Mouse (Mus musculus) intestine, postnatal 0 days (tissue): ENCODE measurements around the gene Calhm2. TPM values are rescaled to one million over a fixed set of nuclear protein-coding genes. Genes with fewer than 3 reads are reported as not detected.

ENCODE experiments used
- ATAC-seq: fragments of 200-750 bp; cut with Nextera tagmentation; 2 replicates; pipeline ENCODE4 v1.8.0; 2017; ENCODE audit warnings: mild to moderate bottlenecking, moderate TSS enrichment, moderate library complexity
- H3K27ac ChIP-seq: fragments of 300-500 bp; sonication (generic); 2 replicates; pipeline ENCODE4 v1.5.1; 2014; ENCODE audit warnings: mild to moderate bottlenecking, low read depth, low read length, moderate library complexity
- H3K27me3 ChIP-seq: fragments of 300-500 bp; sonication (generic); replicated peaks from 2 replicates; pipeline ENCODE4 v1.6.1; 2014; ENCODE audit warnings: low read length, mixed read lengths; ENCODE audit not compliant: control insufficient read depth, insufficient read depth
- H3K36me3 ChIP-seq: fragments of 300-500 bp; sonication (generic); 2 replicates; pipeline ENCODE4 v1.6.1; 2014; ENCODE audit warnings: mild to moderate bottlenecking, moderate library complexity; ENCODE audit not compliant: control insufficient read depth, insufficient read depth
- H3K4me1 ChIP-seq: fragments of 300-500 bp; sonication (generic); replicated peaks from 2 replicates; pipeline ENCODE4 v1.6.1; 2014; ENCODE audit warnings: antibody characterized with exemption, low read length, mixed read lengths; ENCODE audit not compliant: control insufficient read depth, insufficient read depth
- H3K4me2 ChIP-seq: fragments of 300-500 bp; sonication (generic); replicated peaks from 2 replicates; pipeline ENCODE4 v1.6.1; 2014; ENCODE audit warnings: low read depth, mild to moderate bottlenecking, moderate library complexity
- H3K4me3 ChIP-seq: fragments of 300-500 bp; sonication (generic); 2 replicates; pipeline ENCODE4 v1.5.1; 2014; ENCODE audit warnings: low read depth, low read length
- H3K9ac ChIP-seq: fragments of 300-500 bp; sonication (generic); 2 replicates; pipeline ENCODE4 v1.6.1; 2014; ENCODE audit warnings: mild to moderate bottlenecking, low read depth, low read length
- H3K9me3 ChIP-seq: fragments of 300-500 bp; sonication (generic); 2 replicates; pipeline ENCODE4 v1.6.1; 2016; ENCODE audit warnings: mixed run types; ENCODE audit not compliant: control insufficient read depth
- CTCF ChIP-seq: sonication (generic); IDR thresholded peaks from 2 replicates; pipeline ENCODE4 v1.5.1; 2016; ENCODE audit warnings: low read depth, mild to moderate bottlenecking, control low read depth, antibody characterized with exemption, moderate library complexity
- WGBS: fragments of 180-500 bp; shearing (Covaris S2); extraction: QIAGEN DNeasy Blood & Tissue Kit; methylation state at CpG from one replicate; pipeline ENCODE4 v1.1.7; 2014; 5-methylcytosine and 5-hydroxymethylcytosine counted together
- polyA plus RNA-seq: library from polyadenylated mRNA; unstranded; fragments of >200 nt; fragmentation: Nextera tagmentation; extraction: Ambion mirVana; gene quantifications from 2 replicates; pipeline ENCODE4 v1.2.1, GENCODE M21; 2015

Gene Calhm2
- polyA plus RNA-seq, 1 experiment from 2014 or later: 2.6 TPM

DNA sequence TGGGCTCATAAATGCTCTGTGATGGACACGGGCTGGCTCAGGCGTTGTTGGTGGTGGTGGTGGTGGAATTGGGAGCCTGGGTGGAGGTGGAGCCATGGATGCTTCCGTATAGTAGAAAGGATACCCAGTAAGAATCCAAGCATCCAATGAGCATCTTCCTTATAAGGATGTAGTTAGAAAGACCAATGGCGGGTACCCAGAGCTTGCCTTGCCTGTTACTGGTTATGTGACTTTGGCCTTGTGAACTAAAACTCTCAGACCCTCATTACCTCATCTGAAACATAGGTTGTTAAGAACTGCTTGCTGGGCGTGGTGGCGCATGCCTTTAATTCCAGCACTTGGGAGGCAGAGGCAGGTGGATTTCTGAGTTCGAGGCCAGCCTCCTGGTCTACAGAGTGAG lies 15.7 kb upstream of the Calhm2 start:
- 89% methylated on average over 7 of the region's 7 CpGs for WGBS
- H3K4me2 ChIP-seq: no peak overlapping the region
- 0 out of 2 replicates have a peak, but pooled peaks cover 8% of the 10 kb centered on the region for H3K27me3 ChIP-seq

DNA sequence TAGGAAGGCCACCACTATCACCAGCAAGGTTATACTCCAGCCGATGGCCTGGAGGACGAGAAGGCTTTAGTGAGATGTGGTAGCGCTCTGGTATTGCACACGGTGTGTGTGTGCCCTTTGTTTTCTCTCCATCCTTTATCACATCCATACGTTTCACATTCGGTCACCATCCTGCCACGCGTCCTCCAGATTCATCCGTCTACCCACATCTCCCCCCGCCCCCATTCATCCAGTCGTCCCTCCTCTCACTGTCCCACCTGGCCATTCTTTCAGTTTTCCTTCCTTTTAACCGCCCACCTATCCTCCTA lies 13.9 kb upstream of the Calhm2 start:
- 62% methylated on average over 12 of the region's 12 CpGs for WGBS
- Histone ChIP-seq H3K9me3 (no peaks in the 10 kb centered on the region), H3K9ac (no peak overlapping the region), H3K4me1 (no peaks in the 10 kb centered on the region), H3K27me3 (0 out of 2 replicates have a peak, but pooled peaks cover 8% of the 10 kb centered on the region), H3K36me3 (no peaks in the 10 kb centered on the region; the same call in 1 of the 2 replicates), H3K4me3 (peak overlapping the region; percentile 12; the same call in 1 of the 2 replicates), H3K4me2 (peak overlapping the region; percentile 55), H3K27ac (no peak overlapping the region)
- ATAC-seq: no peak
- TF ChIP-seq CTCF: no peak

More for the DNA sequence above, 15.7 kb upstream of the Calhm2 start:
- no peaks in the 10 kb centered on the region; the same call in 1 of the 2 replicates for H3K36me3 ChIP-seq
- H3K4me1 ChIP-seq: no peaks in the 10 kb centered on the region
- ATAC-seq: no peak
- no peaks in the 10 kb centered on the region for H3K9me3 ChIP-seq
- TF ChIP-seq CTCF: no peak
- H3K4me3 ChIP-seq: no peak overlapping the region
- H3K27ac ChIP-seq: no peak overlapping the region
- no peak overlapping the region for H3K9ac ChIP-seq

- Histone ChIP-seq H3K27ac (no peak overlapping the region), H3K4me1 (no peaks in the 10 kb centered on the region), H3K4me2 (peak overlapping the region; percentile 55), H3K9me3 (no peaks in the 10 kb centered on the region), H3K9ac (no peak overlapping the region), H3K4me3 (peak overlapping the region; percentile 12; the same call in 1 of the 2 replicates), H3K36me3 (no peaks in the 10 kb centered on the region; the same call in 1 of the 2 replicates), H3K27me3 (0 out of 2 replicates have a peak, but pooled peaks cover 8% of the 10 kb centered on the region)
- 21% methylated on average over 32 of the region's 32 CpGs for WGBS
- TF ChIP-seq CTCF: no peak
- no peak for ATAC-seq
These were observed 13.4 kb upstream of the Calhm2 start for GRCm38 (mm10) chr19:47151332-47152061.

- Histone ChIP-seq H3K27me3 (0 out of 2 replicates have a peak, but pooled peaks cover 8% of the 10 kb centered on the region), H3K4me2 (no peak overlapping the region), H3K27ac (no peak overlapping the region), H3K4me3 (no peak overlapping the region), H3K36me3 (no peaks in the 10 kb centered on the region; the same call in 1 of the 2 replicates), H3K9ac (no peak overlapping the region), H3K9me3 (no peaks in the 10 kb centered on the region), H3K4me1 (no peaks in the 10 kb centered on the region)
- ATAC-seq: no peak
- TF ChIP-seq CTCF: no peak
- 34% methylated on average over 4 of the region's 4 CpGs for WGBS
These were observed 11.8 kb upstream of the Calhm2 start for GRCm38 (mm10) chr19:47149854-47150253.

GRCm38 (mm10) chr19:47148267-47148847 lies 10.3 kb upstream of the Calhm2 start:
- Histone ChIP-seq H3K9me3 (no peaks in the 10 kb centered on the region), H3K4me2 (no peak overlapping the region), H3K27ac (no peak overlapping the region), H3K36me3 (no peaks in the 10 kb centered on the region), H3K9ac (no peak overlapping the region), H3K4me1 (no peaks in the 10 kb centered on the region), H3K27me3 (0 out of 2 replicates have a peak, but pooled peaks cover 8% of the 10 kb centered on the region), H3K4me3 (no peak overlapping the region)
- WGBS: 75% methylated on average over 5 of the region's 5 CpGs
- ATAC-seq: no peak
- TF ChIP-seq CTCF: no peak

DNA sequence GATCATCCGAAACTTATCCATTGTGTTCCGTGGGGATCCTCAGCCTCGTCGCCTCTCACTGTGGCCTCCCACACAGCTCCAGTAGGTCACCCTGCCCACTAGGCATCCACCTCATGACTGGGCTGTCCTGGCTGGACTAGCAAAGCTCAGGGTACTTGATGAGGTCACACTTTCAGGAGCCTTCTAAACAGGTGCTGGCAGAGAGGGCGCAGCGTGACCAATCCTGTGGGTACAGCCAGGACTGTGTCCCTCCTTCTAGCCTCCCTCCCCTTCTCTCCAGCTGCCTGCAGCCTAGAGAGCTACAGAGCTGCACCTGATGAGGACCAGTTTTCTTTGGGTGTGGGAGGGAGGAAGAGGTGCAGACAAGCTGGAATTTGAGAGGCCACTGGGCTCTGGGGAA lies 6.1 kb upstream of the Calhm2 start, which contains the start of gene Calhm1:
Calhm1 (minus strand) TSS at position 101 of the 400 bp plus-strand sequence.
- Histone ChIP-seq H3K4me3 (no peak within 1 kb of the TSS), H3K4me2 (no peak within 1 kb of the TSS), H3K27me3 (no peaks in the 10 kb centered on the region), H3K36me3 (no peaks in the 10 kb centered on the region), H3K9ac (no peak within 1 kb of the TSS), H3K4me1 (no peaks in the 10 kb centered on the region), H3K9me3 (no peaks in the 10 kb centered on the region), H3K27ac (no peak within 1 kb of the TSS)
- TF ChIP-seq CTCF: no peak
- 91% methylated on average over 6 of the region's 6 CpGs for WGBS
- no peak for ATAC-seq
